Mouse (Mus musculus): ENCODE results near the gene Vmn2r-ps130. TPM values are rescaled to one million over a fixed set of nuclear protein-coding genes. Genes with fewer than 3 reads are reported as not detected.

Vmn2r-ps130 gene
- polyA plus RNA-seq (2012; fragmentation: generic; extraction: Trizol), result not detected

GRCm38 (mm10) chr17:23060866-23061265 is at the start of gene Vmn2r-ps130:
TSS of gene Vmn2r-ps130 (plus strand) at chr17:23061166.

Other genes with a start within 250 kb of the Vmn2r-ps130 start
- gene Zfp945, start 194.0 kb upstream of the Vmn2r-ps130 start, polyA plus RNA-seq (2012; fragmentation: generic; extraction: Trizol), result 1 to 10 TPM in 1 of 2 experiments, under 1 TPM in 1; 0.09 to 1.7 TPM
- not detected for gene Vmn2r113, start 118.2 kb upstream of the Vmn2r-ps130 start, polyA plus RNA-seq (2012; fragmentation: generic; extraction: Trizol)
- gene Zfp40, start 132.1 kb downstream of the Vmn2r-ps130 start, polyA plus RNA-seq (2012; fragmentation: generic; extraction: Trizol), result under 1 TPM; 0.08 to 0.47 TPM

Data from C3H10T1/2 (cell line).